Mouse (Mus musculus) hindbrain, embryonic 16.5 days (tissue): ENCODE data around the gene Rai1. TPM values are rescaled to one million over a fixed set of nuclear protein-coding genes. Genes with fewer than 3 reads are reported as not detected.

Source experiments
- ATAC-seq: fragments of 200-750 bp; cut with Nextera tagmentation; 2 replicates; pipeline ENCODE4 v1.8.0; 2017; ENCODE audit warnings: moderate TSS enrichment, moderate library complexity
- H3K27ac ChIP-seq: fragments of 300-500 bp; sonication (generic); 2 replicates; pipeline ENCODE4 v1.5.1; 2014; ENCODE audit warnings: low read depth, mild to moderate bottlenecking, control low read depth, low read length, moderate library complexity
- H3K27me3 ChIP-seq: fragments of 300-500 bp; sonication (generic); replicated peaks from 2 replicates; pipeline ENCODE4 v1.6.1; 2014; ENCODE audit warnings: low read length; ENCODE audit not compliant: control insufficient read depth, insufficient read depth
- H3K36me3 ChIP-seq: fragments of 300-500 bp; sonication (generic); 2 replicates; pipeline ENCODE4 v1.6.1; 2014; ENCODE audit warnings: mild to moderate bottlenecking, low read length, moderate library complexity, mixed read lengths; ENCODE audit not compliant: control insufficient read depth, insufficient read depth
- H3K4me1 ChIP-seq: fragments of 300-500 bp; sonication (generic); 2 replicates; pipeline ENCODE4 v1.6.1; 2014; ENCODE audit warnings: low read depth, low read length; ENCODE audit not compliant: control insufficient read depth, insufficient read depth
- H3K4me2 ChIP-seq: fragments of 300-500 bp; sonication (generic); 2 replicates; pipeline ENCODE4 v1.6.1; 2014; ENCODE audit warnings: mild to moderate bottlenecking, low read length, control low read depth, moderate library complexity
- H3K4me3 ChIP-seq: fragments of 300-500 bp; sonication (generic); 2 replicates; pipeline ENCODE4 v1.5.1; 2014; ENCODE audit warnings: mild to moderate bottlenecking, low read length, control low read depth, moderate library complexity
- H3K9ac ChIP-seq: fragments of 300-500 bp; sonication (generic); 2 replicates; pipeline ENCODE4 v1.6.1; 2014; ENCODE audit warnings: low read depth, mild to moderate bottlenecking, control low read depth, low read length, moderate library complexity
- H3K9me3 ChIP-seq: fragments of 300-500 bp; sonication (generic); 2 replicates; pipeline ENCODE4 v1.6.1; 2014; ENCODE audit warnings: mild to moderate bottlenecking, low read length, moderate library complexity; ENCODE audit not compliant: control insufficient read depth
- WGBS: fragments of 180-500 bp; shearing (Covaris S2); extraction: QIAGEN DNeasy Blood & Tissue Kit; methylation state at CpG from one replicate; pipeline ENCODE4 v1.1.7; 2014; 5-methylcytosine and 5-hydroxymethylcytosine counted together
- polyA plus RNA-seq: library from polyadenylated mRNA; unstranded; fragments of >200 nt; fragmentation: Nextera tagmentation; extraction: Ambion mirVana; gene quantifications from 2 replicates; pipeline ENCODE4 v1.2.1, GENCODE M21; 2015

Rai1 gene
- polyA plus RNA-seq, 1 experiment from 2014 or later, result 24.3 TPM

GRCm38 (mm10) chr11:60209933-60210249, 105.1 kb downstream of the Rai1 start:
- Histone ChIP-seq H3K36me3 (peaks cover 12% of the 10 kb centered on the region; the same call in 1 of the 2 replicates), H3K27ac (peak overlapping the region; percentile 76), H3K4me2 (peak overlapping the region; percentile 67), H3K27me3 (no peaks in the 10 kb centered on the region), H3K9me3 (no peaks in the 10 kb centered on the region), H3K9ac (peak overlapping the region; percentile 66), H3K4me1 (peaks cover 48% of the 10 kb centered on the region), H3K4me3 (peak overlapping the region; percentile 47)
- no peak for ATAC-seq
- WGBS, result 6% methylated on average over 2 of the region's 2 CpGs

- peak; percentile 84 for ATAC-seq
- WGBS, result under 1% methylated on average over 36 of the region's 47 CpGs
- H3K9me3 ChIP-seq, result no peaks in the 10 kb centered on the region
- H3K4me2 ChIP-seq, result peak overlapping the region; percentile 67
- peak overlapping the region; percentile 47 for H3K4me3 ChIP-seq
- peak overlapping the region; percentile 76 for H3K27ac ChIP-seq
- H3K9ac ChIP-seq, result peak overlapping the region; percentile 66
- peaks cover 48% of the 10 kb centered on the region for H3K4me1 ChIP-seq
- no peaks in the 10 kb centered on the region for H3K27me3 ChIP-seq
- H3K36me3 ChIP-seq, result peaks cover 7% of the 10 kb centered on the region; the same call in 1 of the 2 replicates
Observed at GRCm38 (mm10) chr11:60210305-60210724, 105.5 kb downstream of the Rai1 start.

- Histone ChIP-seq H3K27ac (peak overlapping the region; percentile 76; the same call in 1 of the 2 replicates), H3K36me3 (peaks cover 1% of the 10 kb centered on the region; the same call in 1 of the 2 replicates), H3K9ac (no peak overlapping the region; the same call in 1 of the 2 replicates), H3K4me2 (no peak overlapping the region; the same call in 1 of the 2 replicates), H3K9me3 (no peaks in the 10 kb centered on the region), H3K4me3 (no peak overlapping the region), H3K4me1 (peaks cover 41% of the 10 kb centered on the region), H3K27me3 (no peaks in the 10 kb centered on the region)
- 60% methylated on average over 3 of the region's 3 CpGs for WGBS
- ATAC-seq, result no peak
Observed at GRCm38 (mm10) chr11:60211152-60211551, 106.3 kb downstream of the Rai1 start.

GRCm38 (mm10) chr11:60211761-60212160, 106.9 kb downstream of the Rai1 start:
- H3K27ac ChIP-seq, result no peak overlapping the region
- no peak overlapping the region for H3K4me2 ChIP-seq
- H3K27me3 ChIP-seq, result no peaks in the 10 kb centered on the region
- H3K36me3 ChIP-seq, result no peaks in the 10 kb centered on the region
- ATAC-seq, result no peak
- H3K9ac ChIP-seq, result no peak overlapping the region
- WGBS, result 55% methylated on average over 12 of the region's 12 CpGs
- H3K9me3 ChIP-seq, result no peaks in the 10 kb centered on the region
- H3K4me1 ChIP-seq, result peaks cover 39% of the 10 kb centered on the region
- H3K4me3 ChIP-seq, result no peak overlapping the region

- Histone ChIP-seq H3K9me3 (no peaks in the 10 kb centered on the region), H3K4me1 (peaks cover 32% of the 10 kb centered on the region), H3K9ac (no peak overlapping the region), H3K36me3 (no peaks in the 10 kb centered on the region), H3K27me3 (no peaks in the 10 kb centered on the region), H3K4me2 (no peak overlapping the region), H3K27ac (no peak overlapping the region), H3K4me3 (no peak overlapping the region)
- ATAC-seq, result no peak
- 55% methylated on average over 6 of the region's 6 CpGs for WGBS
Observed at GRCm38 (mm10) chr11:60213266-60213665, 108.5 kb downstream of the Rai1 start.

- H3K4me2 ChIP-seq, result no peak overlapping the region
- ATAC-seq, result no peak
- H3K27ac ChIP-seq, result no peak overlapping the region
- no peak overlapping the region for H3K4me3 ChIP-seq
- no peaks in the 10 kb centered on the region for H3K27me3 ChIP-seq
- peaks cover 9% of the 10 kb centered on the region for H3K4me1 ChIP-seq
- no peaks in the 10 kb centered on the region for H3K36me3 ChIP-seq
- H3K9ac ChIP-seq, result no peak overlapping the region
- WGBS, result 68% methylated on average over 1 of the region's 1 CpGs
- no peaks in the 10 kb centered on the region for H3K9me3 ChIP-seq
Observed at GRCm38 (mm10) chr11:60216671-60217070, 111.9 kb downstream of the Rai1 start.

- Histone ChIP-seq H3K4me2 (no peak overlapping the region), H3K9ac (no peak overlapping the region), H3K9me3 (no peaks in the 10 kb centered on the region), H3K4me3 (no peak overlapping the region), H3K36me3 (no peaks in the 10 kb centered on the region), H3K27me3 (no peaks in the 10 kb centered on the region), H3K4me1 (peaks cover 12% of the 10 kb centered on the region), H3K27ac (no peak overlapping the region)
- WGBS, result 89% methylated on average over 7 of the region's 7 CpGs
- ATAC-seq, result no peak
Observed at GRCm38 (mm10) chr11:60217467-60217866, 112.7 kb downstream of the Rai1 start.

GRCm38 (mm10) chr11:60219609-60220008, 114.8 kb downstream of the Rai1 start:
- Histone ChIP-seq H3K27me3 (no peaks in the 10 kb centered on the region), H3K4me3 (peak overlapping the region; percentile 52), H3K9ac (peak overlapping the region; percentile 58), H3K27ac (peak overlapping the region; percentile 59), H3K4me2 (peak overlapping the region; percentile 67), H3K36me3 (no peaks in the 10 kb centered on the region), H3K9me3 (no peaks in the 10 kb centered on the region), H3K4me1 (peaks cover 19% of the 10 kb centered on the region)
- 40% methylated on average over 8 of the region's 8 CpGs for WGBS
- no peak for ATAC-seq

GRCm38 (mm10) chr11:60220291-60220804, 115.5 kb downstream of the Rai1 start:
- Histone ChIP-seq H3K27me3 (no peaks in the 10 kb centered on the region), H3K4me3 (peak overlapping the region; percentile 52), H3K4me2 (peak overlapping the region; percentile 67), H3K27ac (peak overlapping the region; percentile 59), H3K9ac (peak overlapping the region; percentile 58), H3K36me3 (no peaks in the 10 kb centered on the region), H3K9me3 (no peaks in the 10 kb centered on the region), H3K4me1 (peaks cover 19% of the 10 kb centered on the region)
- ATAC-seq, result peak; percentile 84
- WGBS, result 1% methylated on average over 46 of the region's 46 CpGs
